Mouse (Mus musculus) central nervous system, embryonic 11.5 days (tissue): ENCODE measurements around the gene Usp13. TPM values are rescaled to one million over a fixed set of nuclear protein-coding genes. Genes with fewer than 3 reads are reported as not detected.

Source experiments
- polyA plus RNA-seq: library from polyadenylated mRNA; depleted of rRNA; stranded (reverse); fragments of >200 nt; gene quantifications from 2 replicates; pipeline ENCODE4 v1.2.3, GENCODE M21; 2012; rRNA removed

Gene Usp13
- polyA plus RNA-seq = 5.6 and 8.0 TPM in 2 replicates

DNA sequence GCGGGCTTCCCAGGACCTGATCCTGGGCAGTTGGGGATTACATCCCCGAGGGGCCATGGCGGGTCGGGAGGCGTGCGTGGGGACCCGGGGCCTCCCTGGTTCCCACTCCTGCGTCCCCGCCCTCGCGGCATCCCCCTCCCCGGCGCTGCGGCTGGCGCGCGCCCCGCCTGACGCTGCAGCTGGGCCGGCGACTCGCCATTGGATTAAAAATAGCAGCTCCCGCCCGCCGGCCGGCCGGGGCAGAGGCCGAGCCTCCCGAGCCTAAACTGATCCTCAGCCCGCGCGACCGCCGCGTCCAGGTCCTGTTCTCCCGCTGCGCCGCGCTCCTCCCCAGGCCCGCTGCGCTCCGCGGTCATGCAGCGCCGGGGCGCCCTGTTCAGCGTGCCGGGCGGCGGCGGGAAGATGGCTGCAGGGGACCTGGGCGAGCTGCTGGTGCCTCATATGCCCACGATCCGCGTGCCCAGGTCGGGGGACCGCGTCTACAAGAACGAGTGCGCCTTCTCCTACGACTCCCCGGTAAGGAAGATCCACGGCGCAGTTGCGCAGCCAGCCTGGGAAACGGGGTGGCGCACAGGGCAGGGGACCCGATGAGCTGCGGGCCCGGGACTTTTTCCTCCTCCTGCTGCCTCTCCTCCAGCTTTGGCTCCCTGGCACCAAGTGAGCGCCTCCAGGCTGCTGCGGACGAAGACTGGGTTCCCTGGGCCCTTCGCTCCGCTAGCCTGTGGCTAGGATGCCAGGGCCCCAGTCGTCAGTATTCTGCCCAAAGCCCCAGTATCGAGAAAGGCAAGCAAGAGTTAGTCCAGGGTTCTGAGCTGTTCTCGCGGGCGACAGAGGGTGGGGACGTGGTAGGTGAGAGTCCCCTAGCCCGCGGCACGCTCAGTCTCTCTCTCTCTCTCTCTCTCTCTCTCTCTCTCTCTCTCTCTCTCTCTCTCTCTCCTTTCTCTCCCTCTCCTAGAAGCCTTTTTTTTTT, at the start of gene Usp13:
Usp13 (plus strand) TSS at position 190 of the 970 bp plus-strand sequence.

Other genes with a start within 250 kb of the Usp13 start
- 40.4 and 42.9 TPM in 2 replicates for gene Gnb4, start 201.0 kb upstream of the Usp13 start, polyA plus RNA-seq
- gene Actl6a, start 111.2 kb upstream of the Usp13 start, polyA plus RNA-seq = 120 and 152 TPM in 2 replicates
- 233 and 353 TPM in 2 replicates for gene Ndufb5, start 80.6 kb upstream of the Usp13 start, polyA plus RNA-seq
- 27.7 and 36.3 TPM in 2 replicates for gene Mrpl47, start 79.9 kb upstream of the Usp13 start, polyA plus RNA-seq